Mouse (Mus musculus) testis, postnatal 10 days (tissue): ENCODE measurements at regions not wholly inside any gene's neighbourhood (a gene's known extent, or its start where the extent isn't known, plus 50 kb on each side); places are given as distances from the start of the nearest gene placed in this dataset.

Experiments
- DNase-seq: peaks from one replicate; pipeline ENCODE4 v3.0.0; 2021; ENCODE audit warnings: low spot score

DNA sequence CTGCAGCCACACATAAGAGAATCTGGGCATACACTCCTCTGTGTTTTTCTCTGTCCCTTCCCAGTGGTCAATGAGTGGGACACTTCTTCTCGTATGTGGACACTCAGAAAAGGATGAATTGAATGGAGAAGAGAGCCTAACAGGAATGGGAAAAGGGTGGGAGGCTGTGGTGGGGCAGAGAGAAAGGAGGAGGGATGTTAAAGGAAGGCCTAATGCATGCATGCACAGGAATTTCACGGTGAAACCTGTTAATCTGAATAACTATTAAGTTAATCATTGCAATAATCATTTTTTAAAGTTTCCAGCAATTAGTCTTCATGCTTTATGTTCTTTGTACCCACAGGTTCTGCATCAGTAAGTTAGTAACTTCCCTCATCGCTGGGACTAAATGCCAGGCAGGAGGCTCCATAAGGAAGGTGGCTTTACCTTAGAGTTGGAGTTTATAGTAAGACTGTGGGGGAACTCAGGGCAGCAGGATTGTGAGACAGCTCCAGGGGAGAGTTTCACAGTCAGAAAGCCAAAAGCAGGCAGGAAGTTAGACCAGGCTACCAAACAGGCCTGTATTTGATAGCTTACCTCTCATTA, 305.3 kb upstream of the Adamts16 start:
- no peak for DNase-seq

DNA sequence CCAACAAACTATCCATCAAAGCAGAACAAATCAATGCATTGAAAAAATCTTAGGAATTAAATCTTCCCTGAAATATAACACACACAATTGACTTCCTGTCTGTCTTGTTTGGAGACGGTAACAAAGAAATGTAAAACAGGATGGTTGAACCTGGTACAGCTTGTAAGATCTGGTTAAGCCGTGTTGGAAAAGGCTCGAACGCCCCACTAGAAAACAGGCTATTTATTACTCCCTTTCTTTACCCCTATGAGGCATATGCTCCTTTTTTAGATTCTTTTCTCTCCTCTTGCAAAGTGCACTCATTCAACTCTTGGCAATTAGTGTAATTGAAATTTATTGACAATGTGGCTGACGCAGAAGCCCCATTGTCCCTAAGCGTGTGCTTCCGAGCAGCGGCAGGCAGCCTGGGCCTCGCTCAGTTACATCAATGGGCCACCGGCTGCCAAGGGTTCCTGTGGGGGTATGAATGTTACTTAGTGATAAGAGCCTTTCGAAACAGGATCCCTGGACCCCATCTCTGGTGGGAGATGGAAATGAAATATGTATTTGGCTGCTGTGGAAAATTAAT, 297.2 kb upstream of the Adamts16 start:
- DNase-seq: no peak

DNA sequence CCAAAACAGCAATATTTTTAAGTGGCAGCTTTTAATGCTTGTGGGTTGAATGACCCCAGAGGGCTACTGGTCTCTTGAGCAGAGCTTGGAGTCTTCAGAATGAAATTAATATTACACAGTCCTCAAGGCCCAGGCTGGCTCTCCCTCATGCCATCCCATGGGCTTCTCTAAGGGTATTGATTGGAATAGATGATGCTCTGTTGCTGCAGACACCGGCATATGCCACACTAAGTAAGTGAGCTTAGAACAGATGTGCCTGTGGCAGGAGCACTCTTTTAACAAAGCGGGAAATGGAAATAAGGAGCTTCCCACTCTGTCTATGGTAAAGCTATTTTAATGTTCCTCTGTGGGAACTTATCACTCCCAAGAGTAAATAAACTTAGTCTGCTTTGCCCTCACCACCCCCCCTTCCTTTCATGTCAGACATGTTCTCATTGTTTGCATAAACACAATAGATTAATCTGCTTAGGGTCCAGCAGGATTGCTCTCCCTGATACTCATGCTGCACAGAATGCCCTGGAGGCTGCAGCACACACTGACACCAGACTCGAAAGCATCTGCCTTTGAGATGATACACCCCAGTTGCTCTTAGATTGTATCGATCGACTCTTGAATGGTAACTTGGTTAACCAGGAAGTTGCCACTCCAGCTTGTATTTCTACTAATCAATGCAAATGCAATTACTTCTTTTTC, 294.5 kb upstream of the Adamts16 start:
- no peak for DNase-seq

DNA sequence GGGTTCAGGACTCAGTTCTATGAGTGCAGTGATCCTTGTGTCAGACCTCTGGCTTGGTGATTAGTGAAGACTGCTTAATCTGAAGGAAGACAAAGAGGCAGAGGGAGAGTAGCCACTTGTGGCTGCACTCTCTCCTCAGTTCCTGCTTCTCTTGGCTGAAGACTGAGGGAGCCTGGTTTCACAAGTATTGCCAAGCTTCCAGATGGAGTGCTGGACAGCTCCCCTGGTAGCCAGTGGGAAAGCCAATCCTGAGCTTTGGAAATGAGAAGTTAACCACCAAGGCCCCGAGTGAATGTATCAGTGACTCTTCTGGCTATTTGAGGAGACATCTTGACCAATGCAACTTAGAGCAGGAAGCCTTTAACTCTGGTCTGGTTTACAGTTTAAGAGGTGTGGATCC, 279.9 kb upstream of the Adamts16 start:
- peak; percentile 50 for DNase-seq

DNA sequence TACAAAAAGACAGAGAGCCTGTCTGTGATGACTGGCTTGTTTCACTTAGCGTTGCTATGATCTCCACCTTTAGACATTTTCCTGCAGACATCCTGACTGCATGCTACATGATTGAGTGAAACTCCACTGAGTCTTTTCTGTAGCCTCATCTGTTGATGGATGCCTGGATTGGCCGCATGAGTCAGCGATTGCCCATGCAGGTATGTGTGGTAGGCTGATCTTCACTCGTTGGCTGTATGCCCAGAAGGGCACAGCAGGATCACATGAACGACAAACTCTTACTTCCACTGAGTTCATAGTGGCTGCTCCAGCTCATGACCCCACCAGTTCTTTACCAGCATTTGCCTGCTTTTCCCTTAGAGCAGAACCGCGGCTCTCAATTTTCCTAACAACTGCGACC, 266.6 kb upstream of the Adamts16 start:
- DNase-seq: no peak

DNA sequence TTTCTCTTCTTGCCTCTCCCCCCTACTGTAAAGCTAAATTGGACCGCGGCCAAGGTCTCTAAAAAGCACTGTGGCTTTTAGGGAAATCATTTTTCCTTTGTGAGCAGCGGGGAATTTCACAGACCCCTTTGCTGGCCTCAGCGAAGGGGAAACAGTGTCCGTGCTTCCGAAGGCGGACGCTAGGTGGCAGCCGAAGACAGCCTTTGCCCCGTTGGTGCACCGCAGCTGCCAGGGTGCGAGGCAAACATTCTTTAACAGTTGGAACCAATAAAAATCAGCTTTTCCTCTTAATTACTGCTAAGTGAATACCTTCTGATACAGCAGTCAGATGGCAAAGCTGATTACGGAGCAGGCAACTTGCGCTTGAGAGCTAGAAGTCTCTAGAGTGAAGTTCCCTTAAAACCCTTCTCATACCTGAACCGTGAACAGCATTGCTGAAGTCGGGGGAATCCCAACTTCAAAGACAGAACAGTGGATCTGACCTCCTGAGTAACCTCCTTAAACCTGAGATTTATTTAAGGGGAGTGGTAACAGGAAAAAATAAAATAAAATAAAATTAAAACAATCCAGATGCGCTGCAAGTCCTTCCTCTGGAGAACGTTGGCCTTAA, 263.7 kb upstream of the Adamts16 start:
- peak; percentile 84 for DNase-seq

DNA sequence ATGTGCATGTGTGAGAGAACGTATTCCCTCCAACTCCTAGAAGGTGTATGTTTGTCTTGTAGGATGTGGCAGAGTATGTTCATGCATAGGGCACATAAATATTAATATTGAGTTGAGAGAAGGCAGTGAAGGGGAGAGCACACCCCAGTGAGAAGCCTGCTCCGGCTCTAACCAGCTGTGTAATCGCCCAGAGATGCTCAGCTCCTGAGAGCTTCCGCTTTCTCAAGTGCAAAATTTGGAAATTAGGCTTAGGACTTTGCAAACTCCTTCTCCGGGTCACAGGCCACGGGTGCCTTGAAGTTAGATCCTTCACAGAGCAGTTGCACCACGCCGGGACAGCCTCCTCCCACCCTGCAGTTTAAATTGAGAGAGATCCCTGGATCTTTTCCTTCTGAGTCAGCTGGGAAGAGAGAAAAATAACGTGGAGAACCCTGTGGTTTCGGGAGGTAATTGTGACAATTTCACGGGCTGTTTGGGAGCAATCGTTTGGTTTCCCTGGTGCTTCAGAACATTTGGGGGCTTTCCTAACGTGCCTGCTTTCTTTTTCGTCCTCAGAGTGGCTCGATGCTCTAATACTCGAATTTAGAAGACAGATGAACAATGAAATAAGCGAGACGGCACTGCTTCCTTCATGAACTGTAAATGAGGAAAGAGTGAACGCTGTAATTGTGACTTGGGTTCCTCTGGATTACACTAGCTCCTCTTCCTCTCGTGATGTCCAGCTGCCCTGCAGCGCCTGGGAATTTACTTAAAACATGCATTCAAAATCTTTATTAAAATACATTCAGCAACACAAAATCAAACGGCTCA, 263.0 kb upstream of the Adamts16 start:
- no peak for DNase-seq

DNA sequence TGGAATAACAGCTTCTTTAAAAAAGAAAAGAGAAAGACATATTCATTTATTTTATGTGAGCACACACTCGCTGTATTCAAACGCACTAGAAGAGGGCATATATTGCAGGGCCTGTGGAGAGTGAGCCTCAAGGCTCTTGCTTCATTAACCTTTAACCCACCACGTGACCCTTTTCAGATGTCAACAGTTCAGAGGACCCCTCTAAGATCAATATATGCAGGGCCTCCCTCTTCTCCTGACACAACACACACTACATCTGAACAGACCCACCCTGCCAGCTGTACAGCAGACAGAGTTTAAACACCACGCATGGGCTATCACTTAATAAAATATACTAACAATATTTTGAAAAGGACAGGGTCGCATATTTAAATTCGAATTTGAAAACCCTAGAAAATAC, 242.7 kb upstream of the Adamts16 start:
- DNase-seq: no peak

DNA sequence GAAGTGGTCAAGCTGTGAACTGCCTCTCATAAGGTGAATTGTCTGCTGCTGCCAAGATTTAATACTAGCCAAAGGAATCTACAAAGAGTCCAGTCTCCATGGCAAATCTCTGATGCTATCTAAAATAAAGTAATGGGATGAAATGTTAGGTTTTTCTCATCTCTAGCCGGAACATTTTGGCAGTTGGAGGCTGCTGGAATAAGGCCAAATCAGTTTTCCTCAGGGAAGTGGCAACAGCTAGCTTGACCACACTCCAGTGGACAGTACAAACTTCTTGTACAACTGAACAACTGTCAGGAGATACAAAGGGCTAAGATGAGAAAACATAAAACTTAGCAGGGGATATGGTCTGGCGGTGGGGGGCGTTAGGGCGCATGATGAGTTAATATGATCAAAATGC, 234.3 kb upstream of the Adamts16 start:
- DNase-seq: no peak

DNA sequence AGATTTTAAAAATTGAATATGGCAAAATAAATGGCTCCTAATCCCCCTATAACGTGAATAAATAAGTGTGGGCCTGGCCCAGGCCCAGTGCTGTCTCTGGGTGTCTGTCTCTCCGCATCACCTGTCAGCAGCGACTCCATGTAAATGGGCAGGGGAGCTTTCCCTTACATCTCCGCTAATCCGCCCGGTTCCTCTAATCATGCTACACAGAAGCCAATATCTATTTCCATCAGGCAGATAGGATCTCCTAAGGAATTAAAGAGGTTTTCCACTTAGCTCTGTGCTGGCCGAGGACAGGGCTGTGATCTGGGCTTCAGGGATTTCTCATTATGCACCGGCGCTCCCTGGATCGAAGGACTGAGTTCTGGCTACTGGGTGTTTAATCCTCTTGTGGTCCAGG, 232.4 kb upstream of the Adamts16 start:
- DNase-seq: no peak

DNA sequence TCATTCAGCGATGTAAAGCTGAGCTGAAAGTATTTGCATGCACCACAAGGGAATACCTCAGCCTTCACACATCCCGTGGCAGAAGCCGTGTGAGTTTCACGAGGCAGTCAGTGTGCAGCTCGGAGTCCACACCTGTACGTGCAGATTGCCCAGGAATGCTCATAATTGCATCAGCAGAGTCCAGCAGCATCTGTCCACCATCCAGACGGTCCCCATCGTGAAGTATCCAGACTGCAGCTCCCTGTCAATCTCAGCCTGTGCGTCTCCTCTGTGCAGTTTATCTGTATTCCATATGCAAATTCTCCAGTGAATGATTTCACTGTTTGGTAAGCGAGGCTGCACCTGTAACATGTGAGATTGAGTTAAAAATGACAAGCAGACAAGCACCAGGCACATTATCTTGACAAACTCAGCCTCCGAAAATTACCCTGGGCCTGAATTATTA, 227.2 kb upstream of the Adamts16 start:
- DNase-seq: no peak

DNA sequence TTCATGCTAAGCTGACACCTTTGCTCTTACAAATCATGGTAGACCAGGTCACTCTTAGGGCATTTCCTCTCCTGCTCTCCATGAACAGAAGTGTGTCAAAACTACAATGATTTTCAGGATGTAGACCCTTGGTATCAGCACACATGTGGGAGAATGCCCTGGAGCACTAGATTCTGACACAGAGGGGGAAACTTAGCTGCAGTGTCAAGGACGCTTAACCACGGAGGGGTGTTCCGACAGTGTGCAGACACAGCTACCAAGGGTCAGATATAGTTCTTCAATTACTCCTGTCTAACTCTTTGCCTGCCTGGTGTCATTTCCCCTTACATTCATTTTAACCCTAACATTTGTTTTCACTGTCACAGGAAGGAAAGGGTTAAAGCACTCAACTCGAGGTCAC, 226.4 kb upstream of the Adamts16 start:
- DNase-seq: no peak

DNA sequence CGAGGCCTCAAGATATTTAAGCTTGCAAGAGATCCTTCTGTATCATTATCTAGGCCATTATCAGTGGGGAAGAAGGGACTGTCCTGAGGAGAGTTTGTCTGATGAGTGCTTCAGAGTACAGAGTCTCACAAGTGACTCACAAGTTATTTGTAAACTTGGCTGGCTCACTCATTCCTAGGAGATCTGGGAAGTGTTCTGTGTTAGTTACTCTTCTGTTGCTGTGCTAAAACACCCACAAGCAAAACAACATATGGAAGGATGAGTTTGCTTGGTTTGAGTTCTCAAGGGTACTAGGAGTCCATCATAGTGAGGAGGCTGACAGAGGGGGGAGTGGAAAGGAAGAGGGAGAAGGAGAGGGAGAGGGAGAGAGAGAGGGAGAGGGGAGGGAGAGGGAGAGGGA, 224.0 kb upstream of the Adamts16 start:
- no peak for DNase-seq

DNA sequence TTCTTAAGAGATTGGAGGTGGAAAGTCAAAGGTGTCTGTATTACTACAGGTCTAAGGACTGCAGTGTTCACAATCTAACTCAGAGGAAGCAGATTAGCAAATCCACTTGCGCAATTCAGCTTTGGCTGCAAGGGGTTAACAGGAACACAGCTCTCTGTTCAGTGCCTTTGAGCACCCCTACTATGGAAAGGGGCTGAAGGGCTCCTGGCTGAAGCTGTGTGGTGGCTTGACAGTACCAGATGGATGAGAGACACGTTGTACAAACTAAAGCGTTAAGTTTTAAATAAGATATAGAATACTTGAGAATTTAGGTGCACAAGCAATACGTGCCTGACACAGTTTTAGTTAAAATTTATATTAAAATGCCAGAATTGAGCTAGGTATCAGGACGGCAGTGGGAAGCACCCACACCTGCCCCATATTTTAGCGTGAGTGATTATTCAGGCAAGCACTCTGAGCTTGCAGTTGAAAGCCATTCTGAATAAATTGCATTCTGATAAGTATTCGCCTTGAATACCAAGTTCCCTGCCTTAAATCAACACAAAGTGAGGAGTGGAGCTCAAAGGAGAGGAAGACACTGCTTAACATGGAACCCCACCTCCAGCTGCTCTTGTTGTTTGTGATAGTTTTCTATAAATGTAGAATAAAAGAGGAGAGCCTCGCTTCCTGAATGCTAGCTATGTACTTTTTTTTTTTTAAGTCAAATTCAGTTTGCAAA, 223.1 kb upstream of the Adamts16 start:
- no peak for DNase-seq

DNA sequence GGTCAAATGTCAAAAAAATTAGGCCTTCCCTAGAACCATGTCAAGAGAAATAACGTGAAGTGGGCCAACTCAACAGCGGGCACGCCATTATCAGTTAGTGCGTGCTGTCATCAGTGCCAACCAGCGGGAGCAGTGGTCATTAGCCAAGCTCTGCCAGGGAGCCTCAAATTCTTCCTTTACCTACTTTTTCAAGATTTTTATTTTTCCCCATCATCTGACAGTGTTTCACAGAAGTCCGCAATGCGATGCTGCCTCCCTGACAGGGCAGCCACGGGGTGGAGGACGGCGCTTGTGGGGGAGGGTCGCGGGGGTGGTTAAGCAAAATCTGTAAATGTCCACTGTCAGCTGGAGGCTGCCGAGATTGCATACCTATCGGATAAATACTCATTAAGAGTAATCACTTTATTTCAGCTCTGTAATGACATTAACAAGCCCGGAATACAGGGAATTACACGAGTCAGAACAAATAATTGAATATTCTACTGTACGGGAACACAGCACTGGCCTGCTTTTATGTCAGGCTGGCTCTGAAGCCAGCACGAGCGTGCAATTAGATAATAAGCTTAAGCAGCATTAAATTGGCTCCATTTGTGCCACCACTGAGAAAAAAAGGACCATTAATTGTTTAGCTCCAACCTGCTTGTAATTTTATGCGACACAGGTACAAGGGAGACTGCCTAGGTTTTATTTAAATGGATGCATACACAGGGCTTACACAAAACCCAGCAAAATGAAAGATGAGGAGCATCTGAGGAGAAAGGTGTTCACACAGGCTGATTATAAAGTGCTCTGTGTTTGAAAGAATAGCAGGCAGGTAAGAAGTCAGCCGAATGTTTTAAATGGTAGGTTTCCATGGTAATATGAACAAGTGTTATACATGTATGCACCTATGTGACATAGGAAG, 212.0 kb upstream of the Adamts16 start:
- DNase-seq: no peak

DNA sequence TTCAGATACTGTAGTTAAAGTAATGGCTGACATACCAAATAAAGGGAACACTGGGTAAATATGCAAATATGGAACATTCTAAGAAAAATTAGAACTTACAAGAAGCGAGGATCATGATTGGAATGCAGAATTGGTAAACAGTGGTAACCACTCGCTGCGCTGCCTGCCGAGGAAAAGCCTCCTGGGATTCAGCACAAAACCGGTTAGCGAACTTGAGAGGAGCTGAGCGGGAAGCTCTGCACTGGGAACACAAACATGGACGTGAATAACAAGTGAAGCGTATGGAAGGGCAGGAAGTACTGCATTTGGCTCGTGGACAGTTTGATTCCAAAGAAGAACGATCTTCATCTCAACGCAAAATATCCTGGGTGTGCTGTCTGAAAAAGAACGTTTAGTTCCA, 209.0 kb upstream of the Adamts16 start:
- no peak for DNase-seq

DNA sequence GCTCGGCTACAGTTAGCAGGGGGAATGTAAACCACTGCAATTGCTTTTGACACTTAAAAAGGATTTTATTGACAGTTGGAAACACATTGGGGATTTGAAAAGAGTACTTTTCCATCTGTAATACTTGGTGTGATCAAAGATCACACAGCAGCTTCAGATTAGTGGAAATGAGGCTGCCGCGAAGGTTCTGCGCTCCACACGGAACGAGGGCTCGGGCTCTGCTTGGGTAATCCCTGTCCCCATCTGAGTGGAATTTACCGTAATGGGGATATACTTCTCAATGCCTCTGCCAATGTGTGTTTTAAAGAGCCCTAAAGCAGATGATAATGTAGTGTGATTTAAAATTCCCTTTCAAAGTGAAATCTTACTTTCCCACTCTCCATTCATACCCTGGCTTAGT, 194.4 kb upstream of the Adamts16 start:
- DNase-seq: no peak

DNA sequence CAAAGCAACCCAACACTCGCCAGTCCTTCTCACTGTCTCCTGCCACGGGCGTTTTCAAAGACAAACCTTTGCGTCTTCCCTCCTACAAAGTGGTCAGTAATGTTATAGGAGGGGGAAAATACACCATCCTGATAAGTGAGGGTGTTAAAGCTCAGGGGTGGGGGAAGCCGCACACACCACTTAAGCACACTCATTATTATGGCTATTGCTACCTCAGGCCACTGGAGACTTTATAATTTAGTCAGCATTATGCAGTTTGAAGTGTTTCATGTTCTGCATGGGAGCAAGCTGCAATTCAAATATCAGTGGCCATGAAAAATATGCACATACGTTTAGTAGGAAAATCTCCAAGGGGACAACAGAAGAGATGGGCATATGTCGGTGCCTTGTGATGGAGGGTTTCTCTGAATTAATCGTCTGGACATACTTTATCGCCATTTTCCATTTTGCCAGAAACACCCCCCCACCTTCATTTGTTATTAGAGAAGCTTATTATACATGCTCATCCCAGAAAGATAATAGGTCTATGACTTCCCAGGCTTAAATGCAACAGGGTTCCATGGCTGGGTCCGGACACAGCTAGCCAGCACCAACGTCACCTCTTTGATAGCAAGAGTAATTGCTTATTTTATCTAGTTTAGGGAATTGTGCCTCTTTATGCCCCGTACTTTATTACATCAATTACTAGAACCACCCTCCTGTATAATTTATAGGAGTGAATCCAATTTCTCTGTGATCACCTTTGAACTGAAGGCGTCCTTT, 193.5 kb upstream of the Adamts16 start:
- no peak for DNase-seq

DNA sequence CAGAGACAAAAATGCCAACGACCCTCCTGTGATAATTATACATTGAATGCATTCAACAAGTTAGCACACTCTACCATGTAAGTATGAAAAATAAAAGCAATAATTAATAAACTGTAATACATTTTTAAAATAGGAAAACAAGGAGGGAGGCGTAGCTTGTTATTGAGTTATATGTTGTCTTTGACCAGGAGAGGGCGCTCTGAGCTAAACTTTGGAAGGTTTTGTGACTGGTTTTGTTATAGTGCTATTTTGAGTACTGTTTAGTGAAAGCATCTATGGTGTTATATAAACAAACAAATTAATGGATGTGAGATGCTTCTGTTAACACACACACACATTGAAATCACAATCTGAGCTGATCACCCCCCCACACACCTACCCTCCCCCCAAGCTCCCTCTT, 166.6 kb upstream of the Adamts16 start:
- DNase-seq: peak; percentile 60

DNA sequence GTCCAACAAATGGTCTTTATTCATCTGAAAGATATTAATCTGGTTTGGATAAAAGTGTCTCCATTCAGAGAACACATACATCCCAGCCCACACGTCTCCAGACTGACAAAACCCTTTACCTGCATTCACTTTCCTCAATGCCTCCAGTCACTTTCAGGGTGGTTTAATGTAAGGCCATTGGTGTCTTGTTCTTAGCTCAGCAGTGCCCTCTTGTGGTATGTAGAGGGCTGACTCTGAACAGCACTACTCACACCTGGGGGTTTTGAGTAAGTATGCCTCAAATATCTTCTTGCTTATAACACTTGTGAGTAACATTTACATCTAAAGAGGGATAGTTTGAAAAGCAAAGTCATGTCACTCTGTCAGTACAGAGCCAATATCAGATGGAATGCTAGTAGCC, 164.5 kb upstream of the Adamts16 start:
- DNase-seq: peak; percentile 58
